In the genomic region with DNA sequence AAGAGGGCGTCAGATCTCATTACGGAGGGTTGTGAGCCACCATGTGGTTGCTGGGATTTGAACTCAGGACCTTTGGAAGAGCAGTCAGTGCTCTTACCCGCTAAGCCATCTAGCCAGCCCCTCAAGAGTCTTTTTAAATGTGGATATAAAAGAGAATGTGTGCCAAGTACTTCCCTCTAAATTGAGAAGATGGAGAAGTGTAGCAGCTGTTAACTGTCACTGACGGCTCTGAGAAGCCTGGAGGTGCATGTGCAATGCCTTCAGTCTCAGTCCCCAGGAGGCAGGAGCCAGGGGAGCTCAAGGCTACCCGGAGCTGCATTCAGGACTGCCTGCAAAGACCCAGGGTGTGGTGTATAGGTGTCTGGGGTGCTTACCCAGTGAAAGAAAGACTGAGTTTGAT, we compare ENCODE assay signal across 25 mouse cellular contexts. TPM values are rescaled to one million over a fixed set of nuclear protein-coding genes. Genes with fewer than 3 reads are reported as not detected.
DNase-seq lines count a peak whose midpoint lies in the region; ATAC-seq and TF ChIP-seq lines count a peak whose summit lies in the region.
"Had no signal": no experiment of that assay in that cellular context is flagged by ENCODE, and none has a peak within 500 bp of the region (broad histone marks: within the 10 kb centered on the region; RNA-seq: fewer than 3 reads in every experiment).

No protein-coding gene starts in this region.

- ATAC-seq in lung, embryonic 16.5 days (ENCODE audit: low read depth) = peak; percentile 29
- ATAC-seq in intestine, postnatal 0 days = no peak
- no peak for ATAC-seq in midbrain, embryonic 16.5 days
- ATAC-seq: activated CD4-positive, CD25-positive, alpha-beta regulatory T cell, adult 4 months; forebrain, embryonic 15.5 days; hindbrain, postnatal 0 days had no signal

- TF ChIP-seq CTCF in lung, adult 2 months (IDR thresholded peaks at IDR 0.05; ENCODE audit: insufficient read depth, low read length) = no peak
- no peak; the same call in 1 of the 2 replicates for TF ChIP-seq CTCF in intestine, postnatal 0 days (IDR thresholded peaks at IDR 0.05; ENCODE audit: low read depth)

- 74% methylated on average over 5 of the region's 5 CpGs for WGBS in heart, embryonic 10.5 days
- 49% methylated on average over 5 of the region's 5 CpGs for WGBS in lung, embryonic 16.5 days
- 58% methylated on average over 5 of the region's 5 CpGs for WGBS in lung, adult 2 months
- 71% methylated on average over 5 of the region's 5 CpGs for WGBS in intestine, postnatal 0 days
- WGBS in midbrain, embryonic 16.5 days = 85% methylated on average over 5 of the region's 5 CpGs

- H3K36me3 ChIP-seq in heart, embryonic 10.5 days = peaks cover 30% of the 10 kb centered on the region
- H3K36me3 ChIP-seq in lung, embryonic 16.5 days (ENCODE audit: control insufficient read depth, insufficient read depth, low read length) = peaks cover 14% of the 10 kb centered on the region
- H3K36me3 ChIP-seq in intestine, postnatal 0 days (ENCODE audit: control insufficient read depth, insufficient read depth) = peaks cover 27% of the 10 kb centered on the region
- peaks cover 14% of the 10 kb centered on the region for H3K36me3 ChIP-seq in midbrain, embryonic 16.5 days (ENCODE audit: control insufficient read depth, insufficient read depth, low read length)

- TF ChIP-seq POLR2A in lung, adult 2 months (IDR thresholded peaks at IDR 0.05; ENCODE audit: borderline replicate concordance, extremely low read depth, low read depth, low read length) = no peak

- H3K9me3 ChIP-seq in heart, embryonic 10.5 days = no peaks in the 10 kb centered on the region
- no peaks in the 10 kb centered on the region for H3K9me3 ChIP-seq in lung, embryonic 16.5 days (ENCODE audit: control insufficient read depth, low read length)
- no peaks in the 10 kb centered on the region for H3K9me3 ChIP-seq in intestine, postnatal 0 days (ENCODE audit: control insufficient read depth)
- H3K9me3 ChIP-seq in midbrain, embryonic 16.5 days (replicated peaks; ENCODE audit: control insufficient read depth, low read length, poor library complexity, severe bottlenecking) = no peaks in the 10 kb centered on the region
- H3K9me3 ChIP-seq: embryonic facial prominence, embryonic 10.5 days; embryonic facial prominence, embryonic 13.5 days; forebrain, embryonic 12.5 days; forebrain, embryonic 15.5 days; heart, embryonic 12.5 days; heart, embryonic 15.5 days had no signal

- H3K4me2 ChIP-seq in lung, embryonic 16.5 days (ENCODE audit: low read depth, low read length) = no peak overlapping the region
- H3K4me2 ChIP-seq in intestine, postnatal 0 days (replicated peaks; ENCODE audit: low read depth) = no peak overlapping the region
- no peak overlapping the region for H3K4me2 ChIP-seq in midbrain, embryonic 16.5 days (ENCODE audit: low read length)
- H3K4me2 ChIP-seq: embryonic facial prominence, embryonic 13.5 days; forebrain, embryonic 12.5 days; forebrain, embryonic 15.5 days; heart, embryonic 12.5 days; heart, embryonic 15.5 days; hindbrain, embryonic 14.5 days had no signal

- peak; percentile 87 for DNase-seq in heart, adult 11 months
- no peak for DNase-seq in heart, embryonic 10.5 days (ENCODE audit: low spot score)
- DNase-seq in lung, adult 2 months = no peak
- peak; percentile 34 for DNase-seq in lung, postnatal 25 days (ENCODE audit: low spot score)
- DNase-seq: adrenal gland, adult 8-10 months; adrenal gland, postnatal 25 days; cerebellum, adult 18-20 months; cerebellum, adult 9-10 months; cerebellum, postnatal 14 days; gastrocnemius, postnatal 25 days; heart, postnatal 14 days; heart, postnatal 4 days had no signal

- no peak overlapping the region for H3K9ac ChIP-seq in lung, embryonic 16.5 days (ENCODE audit: low read length)
- no peak overlapping the region for H3K9ac ChIP-seq in intestine, postnatal 0 days (ENCODE audit: low read depth, low read length)
- no peak overlapping the region for H3K9ac ChIP-seq in midbrain, embryonic 16.5 days (ENCODE audit: low read depth, low read length)
- H3K9ac ChIP-seq: embryonic facial prominence, embryonic 13.5 days; forebrain, embryonic 12.5 days; forebrain, embryonic 15.5 days; heart, embryonic 12.5 days; heart, embryonic 15.5 days; hindbrain, embryonic 14.5 days had no signal

- no peak overlapping the region for H3K27ac ChIP-seq in heart, embryonic 10.5 days
- H3K27ac ChIP-seq in lung, embryonic 16.5 days (ENCODE audit: low read length) = no peak overlapping the region
- H3K27ac ChIP-seq in intestine, postnatal 0 days (ENCODE audit: low read depth, low read length) = no peak overlapping the region
- no peak overlapping the region for H3K27ac ChIP-seq in midbrain, embryonic 16.5 days (ENCODE audit: low read length)
- H3K27ac ChIP-seq: embryonic facial prominence, embryonic 10.5 days; embryonic facial prominence, embryonic 13.5 days; forebrain, embryonic 12.5 days; forebrain, embryonic 15.5 days; heart, embryonic 15.5 days; hindbrain, embryonic 14.5 days; hindbrain, postnatal 0 days had no signal

- no peak overlapping the region for H3K4me3 ChIP-seq in heart, embryonic 10.5 days
- no peak overlapping the region for H3K4me3 ChIP-seq in lung, embryonic 16.5 days (ENCODE audit: low read length)
- no peak overlapping the region for H3K4me3 ChIP-seq in lung, adult 2 months (replicated peaks; ENCODE audit: extremely low read depth, low read depth, low read length)
- H3K4me3 ChIP-seq in intestine, postnatal 0 days (ENCODE audit: low read depth, low read length) = no peak overlapping the region
- H3K4me3 ChIP-seq in midbrain, embryonic 16.5 days (ENCODE audit: low read depth, low read length) = no peak overlapping the region
- H3K4me3 ChIP-seq: embryonic facial prominence, embryonic 10.5 days; embryonic facial prominence, embryonic 13.5 days; erythroblast, embryonic 14.5 days; forebrain, embryonic 12.5 days; forebrain, embryonic 15.5 days; heart, embryonic 12.5 days; heart, embryonic 15.5 days had no signal

- H3K4me1 ChIP-seq in heart, embryonic 10.5 days = peaks cover 5% of the 10 kb centered on the region; the same call in 1 of the 2 replicates
- peaks cover 14% of the 10 kb centered on the region for H3K4me1 ChIP-seq in lung, embryonic 16.5 days (replicated peaks; ENCODE audit: control insufficient read depth, insufficient read depth, low read length)
- H3K4me1 ChIP-seq in lung, adult 2 months (ENCODE audit: control insufficient read depth, insufficient read depth, low read length) = peaks cover 11% of the 10 kb centered on the region
- peaks cover 4% of the 10 kb centered on the region; the same call in 1 of the 2 replicates for H3K4me1 ChIP-seq in intestine, postnatal 0 days (replicated peaks; ENCODE audit: control insufficient read depth, insufficient read depth, low read length)
- peaks cover 7% of the 10 kb centered on the region for H3K4me1 ChIP-seq in midbrain, embryonic 16.5 days (ENCODE audit: control insufficient read depth, insufficient read depth, low read length)

- peaks cover 5% of the 10 kb centered on the region; the same call in 1 of the 2 replicates for H3K27me3 ChIP-seq in heart, embryonic 10.5 days (ENCODE audit: insufficient read depth, poor library complexity, severe bottlenecking)
- H3K27me3 ChIP-seq in lung, embryonic 16.5 days (ENCODE audit: control insufficient read depth, insufficient read depth, low read depth, low read length) = no peaks in the 10 kb centered on the region
- H3K27me3 ChIP-seq in intestine, postnatal 0 days (replicated peaks; ENCODE audit: control insufficient read depth, insufficient read depth, low read length) = no peaks in the 10 kb centered on the region
- H3K27me3 ChIP-seq in midbrain, embryonic 16.5 days (ENCODE audit: control insufficient read depth, insufficient read depth, low read depth, low read length) = no peaks in the 10 kb centered on the region
- H3K27me3 ChIP-seq: embryonic facial prominence, embryonic 13.5 days; heart, embryonic 12.5 days; heart, embryonic 15.5 days had no signal

RNA-seq across cellular contexts. Expression of gene Rfk, which starts 4.1 kb away (rescaled TPM):
- polyA plus RNA-seq in heart, embryonic 10.5 days (2016; fragmentation: Nextera tagmentation; extraction: Ambion mirVana) = 52.6 and 57.7 TPM in 2 replicates
- 65.2 and 71.1 TPM in 2 replicates for polyA plus RNA-seq in lung, embryonic 16.5 days (2015; fragmentation: Nextera tagmentation; extraction: Ambion mirVana)
- 70.0 and 97.8 TPM in 2 replicates for polyA plus RNA-seq in lung, adult 2 months (2012; rRNA removed)
- 484 and 527 TPM in 2 replicates for polyA plus RNA-seq in intestine, postnatal 0 days (2015; fragmentation: Nextera tagmentation; extraction: Ambion mirVana)
- polyA plus RNA-seq in midbrain, embryonic 16.5 days (2015; fragmentation: Nextera tagmentation; extraction: Ambion mirVana) = 74.5 and 74.9 TPM in 2 replicates

RNA-seq across cellular contexts. Expression of gene Gcnt1, which starts 25.3 kb away (rescaled TPM):
- polyA plus RNA-seq in heart, embryonic 10.5 days (2016; fragmentation: Nextera tagmentation; extraction: Ambion mirVana) = 7.7 and 9.4 TPM in 2 replicates
- polyA plus RNA-seq in lung, embryonic 16.5 days (2015; fragmentation: Nextera tagmentation; extraction: Ambion mirVana) = 3.7 and 4.0 TPM in 2 replicates
- polyA plus RNA-seq in lung, adult 2 months (2012; rRNA removed) = 1.7 and 4.3 TPM in 2 replicates
- 1.1 and 1.4 TPM in 2 replicates for polyA plus RNA-seq in intestine, postnatal 0 days (2015; fragmentation: Nextera tagmentation; extraction: Ambion mirVana)
- 0.55 and 0.85 TPM in 2 replicates for polyA plus RNA-seq in midbrain, embryonic 16.5 days (2015; fragmentation: Nextera tagmentation; extraction: Ambion mirVana)

Comparison
In these comparisons a context has a peak if more than half of its experiments do, and no peak if none do; other contexts are left out.
1. DNase-seq: peak in heart, adult 11 months (single experiment) and lung, postnatal 25 days (single experiment); none in heart, embryonic 10.5 days (single experiment) and lung, adult 2 months (single experiment).